Mouse (Mus musculus): ENCODE measurements around the gene Apeh. TPM values are rescaled to one million over a fixed set of nuclear protein-coding genes. Genes with fewer than 3 reads are reported as not detected.
"Not testable (repeated sequence)": the region's sequence is repeated elsewhere in the genome, so short reads cannot be mapped to it uniquely, and the experiment has no call there.

Gene Apeh
- total and polyA plus RNA-seq, 2 experiments from 2014 or later: 39.6 to 47.8 TPM

GRCm38 (mm10) chr9:108137523-108137922 lies 43.1 kb upstream of the Apeh start:
- WGBS: 70% methylated on average over 17 of the region's 17 CpGs
- Histone ChIP-seq H3K9ac (replicated peaks; ENCODE audit: low read length) (no peak overlapping the region), H3K27ac (no peak overlapping the region), H3K36me3 (ENCODE audit: insufficient read depth, low read length) (peaks cover 18% of the 10 kb centered on the region; the same call in 1 of the 2 replicates), H3K4me1 (ENCODE audit: insufficient read depth, low read length) (no peaks in the 10 kb centered on the region), H3K4me3 (ENCODE audit: low read length) (no peak overlapping the region), H3K27me3 (ENCODE audit: insufficient read depth, low read length) (no peaks in the 10 kb centered on the region), H3K4me2 (ENCODE audit: low read depth, low read length) (no peak overlapping the region), H3K9me3 (ENCODE audit: low read length) (no peaks in the 10 kb centered on the region)
- TF ChIP-seq CTCF (IDR thresholded peaks at IDR 0.05; ENCODE audit: low read depth): no peak
- DNase-seq (ENCODE audit: low spot score): no peak
- ATAC-seq: no peak

- ATAC-seq (no peak), DNase-seq (ENCODE audit: low spot score) (peak; percentile 28)
- Histone ChIP-seq H3K36me3 (ENCODE audit: insufficient read depth, low read length) (peaks cover 18% of the 10 kb centered on the region; the same call in 1 of the 2 replicates), H3K4me3 (ENCODE audit: low read length) (no peak overlapping the region), H3K4me2 (ENCODE audit: low read depth, low read length) (no peak overlapping the region), H3K27ac (no peak overlapping the region), H3K27me3 (ENCODE audit: insufficient read depth, low read length) (no peaks in the 10 kb centered on the region), H3K9me3 (ENCODE audit: low read length) (no peaks in the 10 kb centered on the region), H3K9ac (replicated peaks; ENCODE audit: low read length) (no peak overlapping the region), H3K4me1 (ENCODE audit: insufficient read depth, low read length) (no peaks in the 10 kb centered on the region)
- no peak for TF ChIP-seq CTCF (IDR thresholded peaks at IDR 0.05; ENCODE audit: low read depth)
- WGBS: 67% methylated on average over 6 of the region's 6 CpGs
These were observed 42.6 kb upstream of the Apeh start for GRCm38 (mm10) chr9:108136930-108137462.

GRCm38 (mm10) chr9:108136225-108136624 lies 41.8 kb upstream of the Apeh start:
- Histone ChIP-seq H3K4me2 (ENCODE audit: low read depth, low read length) (no peak overlapping the region), H3K4me1 (ENCODE audit: insufficient read depth, low read length) (no peaks in the 10 kb centered on the region), H3K27ac (no peak overlapping the region), H3K27me3 (ENCODE audit: insufficient read depth, low read length) (no peaks in the 10 kb centered on the region), H3K9ac (replicated peaks; ENCODE audit: low read length) (no peak overlapping the region), H3K4me3 (ENCODE audit: low read length) (no peak overlapping the region), H3K9me3 (ENCODE audit: low read length) (no peaks in the 10 kb centered on the region), H3K36me3 (ENCODE audit: insufficient read depth, low read length) (peaks cover 18% of the 10 kb centered on the region; the same call in 1 of the 2 replicates)
- ATAC-seq (no peak; the same call in 1 of the 2 replicates), DNase-seq (ENCODE audit: low spot score) (peak; percentile 40)
- TF ChIP-seq CTCF (IDR thresholded peaks at IDR 0.05; ENCODE audit: low read depth): peak; percentile 56
- WGBS: 33% methylated on average over 1 of the region's 1 CpGs

- not testable (repeated sequence) for H3K4me1 ChIP-seq (ENCODE audit: insufficient read depth, low read length); H3K4me3 ChIP-seq (ENCODE audit: low read length); H3K9ac ChIP-seq (replicated peaks; ENCODE audit: low read length); H3K4me2 ChIP-seq (ENCODE audit: low read depth, low read length); DNase-seq (ENCODE audit: low spot score); H3K27ac ChIP-seq; H3K9me3 ChIP-seq (ENCODE audit: low read length); ATAC-seq; H3K27me3 ChIP-seq (ENCODE audit: insufficient read depth, low read length)
- 94% methylated on average over 3 of the region's 3 CpGs for WGBS
- peaks cover 18% of the 10 kb centered on the region; the same call in 1 of the 2 replicates for H3K36me3 ChIP-seq (ENCODE audit: insufficient read depth, low read length)
These were observed 41.3 kb upstream of the Apeh start for GRCm38 (mm10) chr9:108135679-108136078.

GRCm38 (mm10) chr9:108133478-108133877 lies 39.1 kb upstream of the Apeh start:
- Histone ChIP-seq H3K9ac (replicated peaks; ENCODE audit: low read length) (no peak overlapping the region), H3K4me2 (ENCODE audit: low read depth, low read length) (no peak overlapping the region), H3K9me3 (ENCODE audit: low read length) (no peaks in the 10 kb centered on the region), H3K4me3 (ENCODE audit: low read length) (no peak overlapping the region), H3K27ac (no peak overlapping the region), H3K36me3 (ENCODE audit: insufficient read depth, low read length) (peaks cover 9% of the 10 kb centered on the region; the same call in 1 of the 2 replicates), H3K27me3 (ENCODE audit: insufficient read depth, low read length) (no peaks in the 10 kb centered on the region), H3K4me1 (ENCODE audit: insufficient read depth, low read length) (no peaks in the 10 kb centered on the region)
- WGBS: 62% methylated on average over 1 of the region's 1 CpGs
- peak; percentile 33 for DNase-seq (ENCODE audit: low spot score)
- no peak for TF ChIP-seq CTCF (IDR thresholded peaks at IDR 0.05; ENCODE audit: low read depth)
- ATAC-seq: peak; percentile 61; the same call in 1 of the 2 replicates

- Histone ChIP-seq H3K9me3 (ENCODE audit: low read length) (no peaks in the 10 kb centered on the region), H3K27me3 (ENCODE audit: insufficient read depth, low read length) (no peaks in the 10 kb centered on the region), H3K9ac (replicated peaks; ENCODE audit: low read length) (no peak overlapping the region), H3K4me1 (ENCODE audit: insufficient read depth, low read length) (no peaks in the 10 kb centered on the region), H3K4me3 (ENCODE audit: low read length) (no peak overlapping the region), H3K27ac (no peak overlapping the region), H3K4me2 (ENCODE audit: low read depth, low read length) (no peak overlapping the region), H3K36me3 (ENCODE audit: insufficient read depth, low read length) (peaks cover 3% of the 10 kb centered on the region; the same call in 1 of the 2 replicates)
- WGBS: 93% methylated on average over 3 of the region's 3 CpGs
- no peak for DNase-seq (ENCODE audit: low spot score)
- no peak for TF ChIP-seq CTCF (IDR thresholded peaks at IDR 0.05; ENCODE audit: low read depth)
- ATAC-seq: no peak
These were observed 38.0 kb upstream of the Apeh start for GRCm38 (mm10) chr9:108132373-108132772.

- H3K36me3 ChIP-seq (ENCODE audit: insufficient read depth, low read length): no peaks in the 10 kb centered on the region
- H3K27ac ChIP-seq: no peak overlapping the region
- H3K4me3 ChIP-seq (ENCODE audit: low read length): no peak overlapping the region
- no peaks in the 10 kb centered on the region for H3K4me1 ChIP-seq (ENCODE audit: insufficient read depth, low read length)
- no peak for TF ChIP-seq CTCF (IDR thresholded peaks at IDR 0.05; ENCODE audit: low read depth)
- no peak overlapping the region for H3K4me2 ChIP-seq (ENCODE audit: low read depth, low read length)
- no peaks in the 10 kb centered on the region for H3K9me3 ChIP-seq (ENCODE audit: low read length)
- no peak overlapping the region for H3K9ac ChIP-seq (replicated peaks; ENCODE audit: low read length)
- 94% methylated on average over 5 of the region's 5 CpGs for WGBS
- DNase-seq (ENCODE audit: low spot score) (no peak), ATAC-seq (no peak)
- no peaks in the 10 kb centered on the region for H3K27me3 ChIP-seq (ENCODE audit: insufficient read depth, low read length)
These were observed 37.1 kb upstream of the Apeh start for GRCm38 (mm10) chr9:108131502-108131901.

All from hindbrain, postnatal 0 days (tissue).